Mouse (Mus musculus): ENCODE results near the gene Gpr34.

DNA sequence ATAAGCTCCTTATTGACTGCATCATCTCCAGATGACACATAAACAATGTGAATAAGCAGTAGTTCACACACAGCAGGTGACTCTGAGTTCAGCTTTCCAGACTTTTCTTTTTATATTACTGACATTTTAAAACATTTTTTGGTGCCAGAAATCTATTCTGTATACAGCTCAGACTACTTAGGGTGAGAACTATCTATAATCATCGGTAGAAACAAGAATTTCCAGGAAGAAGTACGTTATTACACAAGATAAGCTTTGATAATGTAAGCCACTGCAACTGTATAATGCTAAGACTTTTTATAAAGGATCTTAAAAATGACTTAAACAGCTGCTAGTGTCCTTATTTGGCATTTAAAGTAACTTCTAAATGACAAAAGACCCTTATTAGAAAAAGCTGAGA lies 19.8 kb upstream of the Gpr34 start:
- no peak for TF ChIP-seq CTCF (conservative IDR thresholded peaks at IDR 0.05; ENCODE audit: insufficient read depth, insufficient read length, low read depth, low read length)
- TF ChIP-seq POLR2A (IDR thresholded peaks at IDR 0.05; ENCODE audit: low read depth, low read length) = no peak
